In the genomic region with DNA sequence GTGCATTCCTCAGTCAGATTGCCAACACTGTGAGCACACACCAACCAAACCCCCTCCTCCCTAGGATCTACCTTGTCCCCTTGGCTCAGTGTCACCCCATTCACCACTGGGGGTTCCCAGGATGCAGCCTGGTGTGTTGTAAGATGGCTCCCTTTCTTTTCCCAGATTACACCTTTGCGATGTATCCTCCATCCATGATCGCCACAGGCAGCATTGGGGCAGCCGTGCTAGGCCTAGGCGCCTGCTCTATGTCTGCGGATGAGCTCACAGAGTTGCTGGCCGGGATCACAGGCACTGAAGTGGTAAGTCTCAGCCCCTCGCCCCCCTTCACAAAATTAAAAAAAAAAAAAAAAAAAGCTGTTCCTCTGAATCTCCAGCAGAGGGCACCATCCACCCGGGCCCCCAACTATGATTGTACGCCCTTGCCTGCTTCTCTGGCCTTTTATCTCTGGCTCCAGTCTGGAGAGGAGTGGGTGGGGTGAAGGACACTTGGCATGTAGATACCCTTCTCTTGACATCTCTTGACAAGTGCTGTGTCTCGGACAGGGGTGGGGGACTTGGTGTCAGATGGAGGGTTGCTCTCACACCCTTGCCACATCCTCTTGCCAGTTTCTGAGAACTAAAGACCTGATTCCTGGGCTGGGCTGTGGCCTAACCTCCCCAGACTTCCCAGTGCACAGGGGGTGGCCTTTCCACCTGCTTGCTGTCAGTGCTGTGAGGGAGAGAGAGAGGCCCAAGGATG, we compare ENCODE assay signal across 8 mouse cellular contexts. TPM values are rescaled to one million over a fixed set of nuclear protein-coding genes. Genes with fewer than 3 reads are reported as not detected.
DNase-seq lines count a peak whose midpoint lies in the region; ATAC-seq and TF ChIP-seq lines count a peak whose summit lies in the region.

No protein-coding gene starts in this region.

- H3K9ac ChIP-seq in forebrain, embryonic 13.5 days: 0 out of 2 replicates have a peak overlapping the region, but pooled peaks have one; percentile 26
- no peak overlapping the region for H3K9ac ChIP-seq in kidney, postnatal 0 days (ENCODE audit: low read depth, low read length)
- H3K9ac ChIP-seq in stomach, embryonic 16.5 days (ENCODE audit: low read length): peak overlapping the region; percentile 85

- no peak for ATAC-seq in forebrain, embryonic 13.5 days
- peak; percentile 15; the same call in 1 of the 2 replicates for ATAC-seq in kidney, postnatal 0 days (replicated peaks; ENCODE audit: low FRiP score, low read depth)
- peak; percentile 72 for ATAC-seq in megakaryocyte-erythroid progenitor cell, adult 5-6 weeks (replicated peaks; ENCODE audit: low FRiP score, low TSS enrichment, poor library complexity, severe bottlenecking)
- no peak for ATAC-seq in stomach, embryonic 16.5 days (ENCODE audit: insufficient read depth, low FRiP score)

- peaks cover 42% of the 10 kb centered on the region for H3K4me1 ChIP-seq in forebrain, embryonic 13.5 days
- peaks cover 22% of the 10 kb centered on the region; the same call in 1 of the 2 replicates for H3K4me1 ChIP-seq in kidney, postnatal 0 days (replicated peaks; ENCODE audit: insufficient read depth, low read length)
- peaks cover 32% of the 10 kb centered on the region for H3K4me1 ChIP-seq in stomach, embryonic 16.5 days (ENCODE audit: control insufficient read depth, insufficient read depth, low read length)

- H3K9me3 ChIP-seq in forebrain, embryonic 13.5 days (replicated peaks): no peaks in the 10 kb centered on the region
- no peaks in the 10 kb centered on the region for H3K9me3 ChIP-seq in kidney, postnatal 0 days (replicated peaks; ENCODE audit: low read length)
- H3K9me3 ChIP-seq in stomach, embryonic 16.5 days (replicated peaks; ENCODE audit: control insufficient read depth, low read length): no peaks in the 10 kb centered on the region

- H3K36me3 ChIP-seq in forebrain, embryonic 13.5 days (ENCODE audit: poor library complexity, severe bottlenecking): peaks cover 48% of the 10 kb centered on the region
- H3K36me3 ChIP-seq in kidney, postnatal 0 days (ENCODE audit: insufficient read depth, low read length): peaks cover 31% of the 10 kb centered on the region
- peaks cover 22% of the 10 kb centered on the region for H3K36me3 ChIP-seq in stomach, embryonic 16.5 days (ENCODE audit: control insufficient read depth, insufficient read depth, low read length)

- no peak overlapping the region; the same call in 1 of the 2 replicates for H3K4me2 ChIP-seq in forebrain, embryonic 13.5 days
- H3K4me2 ChIP-seq in kidney, postnatal 0 days (ENCODE audit: low read length): no peak overlapping the region
- H3K4me2 ChIP-seq in stomach, embryonic 16.5 days (ENCODE audit: low read depth, low read length): peak overlapping the region; percentile 74

- H3K27ac ChIP-seq in forebrain, embryonic 13.5 days: peak overlapping the region; percentile 21
- H3K27ac ChIP-seq in kidney, postnatal 0 days: peak overlapping the region; percentile 54
- peak overlapping the region; percentile 99 for H3K27ac ChIP-seq in stomach, embryonic 16.5 days (ENCODE audit: low read length)

- H3K27me3 ChIP-seq in forebrain, embryonic 13.5 days: no peaks in the 10 kb centered on the region
- H3K27me3 ChIP-seq in kidney, postnatal 0 days (ENCODE audit: insufficient read depth, low read length): no peaks in the 10 kb centered on the region
- no peaks in the 10 kb centered on the region for H3K27me3 ChIP-seq in stomach, embryonic 16.5 days (ENCODE audit: control insufficient read depth, insufficient read depth, low read length)

- no peak for TF ChIP-seq POLR2A in brain, embryonic 14.5 days (IDR thresholded peaks at IDR 0.05; ENCODE audit: borderline replicate concordance, extremely low read depth, insufficient read depth, insufficient read length, poor library complexity, severe bottlenecking)

- DNase-seq in adrenal gland, adult (ENCODE audit: inconsistent age in 2 of 2, low spot score in 1 of 2): peak; percentile 59 to 87
- no peak for DNase-seq in adrenal gland, postnatal 4 days (ENCODE audit: low spot score in 2 of 2)
- DNase-seq in CD4-positive helper T cell, adult 2 months (ENCODE audit: low read depth, low spot score): peak; percentile 83
- peak; percentile 69 for DNase-seq in brain, embryonic 14.5 days (ENCODE audit: low read depth)
- DNase-seq in kidney, postnatal 0 days (ENCODE audit: low spot score): peak; percentile 79

- 24% methylated on average over 10 of the region's 10 CpGs for WGBS in forebrain, embryonic 13.5 days
- WGBS in kidney, postnatal 0 days: 25% methylated on average over 10 of the region's 10 CpGs
- WGBS in stomach, embryonic 16.5 days: 23% methylated on average over 10 of the region's 10 CpGs

- no peak overlapping the region for H3K4me3 ChIP-seq in forebrain, embryonic 13.5 days
- H3K4me3 ChIP-seq in kidney, postnatal 0 days (replicated peaks; ENCODE audit: low read depth, low read length): no peak overlapping the region
- peak overlapping the region; percentile 81; the same call in 1 of the 2 replicates for H3K4me3 ChIP-seq in stomach, embryonic 16.5 days (replicated peaks; ENCODE audit: low read length)

- TF ChIP-seq CTCF in brain, embryonic 14.5 days (IDR thresholded peaks at IDR 0.05; ENCODE audit: borderline replicate concordance, extremely low read depth, insufficient read depth, insufficient read length): peak; percentile 74
- TF ChIP-seq CTCF in kidney, postnatal 0 days (IDR thresholded peaks at IDR 0.05; ENCODE audit: low read depth): peak; percentile 83

RNA-seq across cellular contexts. Expression of a gene that starts 13.3 kb away (rescaled TPM):
- total RNA-seq in adrenal gland, postnatal 4 days (2021): 10 to 100 TPM; 12.5 to 14.3 TPM
- 27.1 and 31.1 TPM in 2 replicates for polyA plus RNA-seq in brain, embryonic 14.5 days (2012; rRNA removed)
- 29.7 and 33.2 TPM in 2 replicates for polyA plus RNA-seq in forebrain, embryonic 13.5 days (2015; fragmentation: Nextera tagmentation; extraction: Ambion mirVana)
- polyA plus RNA-seq in kidney, postnatal 0 days (2015; fragmentation: Nextera tagmentation; extraction: Ambion mirVana): 14.7 and 15.7 TPM in 2 replicates
- total RNA-seq in megakaryocyte-erythroid progenitor cell, adult 5-6 weeks (2014; fragmentation: Nextera tagmentation): 34.0 and 34.7 TPM in 2 replicates
- total RNA-seq in megakaryocyte-erythroid progenitor cell, adult 5-6 weeks (2017): 21.9 and 24.9 TPM in 2 replicates
- polyA plus RNA-seq in stomach, embryonic 16.5 days (2015; fragmentation: Nextera tagmentation; extraction: Ambion mirVana): 21.0 and 22.1 TPM in 2 replicates

RNA-seq across cellular contexts. Expression of a gene that starts 13.4 kb away (rescaled TPM):
- 10 to 100 TPM; 40.4 to 40.8 TPM for total RNA-seq in adrenal gland, postnatal 4 days (2021)
- 43.1 and 59.0 TPM in 2 replicates for polyA plus RNA-seq in brain, embryonic 14.5 days (2012; rRNA removed)
- 42.6 and 45.2 TPM in 2 replicates for polyA plus RNA-seq in forebrain, embryonic 13.5 days (2015; fragmentation: Nextera tagmentation; extraction: Ambion mirVana)
- polyA plus RNA-seq in kidney, postnatal 0 days (2015; fragmentation: Nextera tagmentation; extraction: Ambion mirVana): 37.6 and 37.9 TPM in 2 replicates
- total RNA-seq in megakaryocyte-erythroid progenitor cell, adult 5-6 weeks (2014; fragmentation: Nextera tagmentation): 31.7 and 66.0 TPM in 2 replicates
- 28.2 and 40.4 TPM in 2 replicates for total RNA-seq in megakaryocyte-erythroid progenitor cell, adult 5-6 weeks (2017)
- polyA plus RNA-seq in stomach, embryonic 16.5 days (2015; fragmentation: Nextera tagmentation; extraction: Ambion mirVana): 40.7 and 47.5 TPM in 2 replicates

RNA-seq across cellular contexts. Expression of a gene that starts 13.4 kb away (rescaled TPM):
- total RNA-seq in adrenal gland, postnatal 4 days (2021): 1 to 10 TPM; 4.1 to 4.8 TPM
- polyA plus RNA-seq in brain, embryonic 14.5 days (2012; rRNA removed): 1.7 and 2.6 TPM in 2 replicates
- 1.7 and 3.0 TPM in 2 replicates for polyA plus RNA-seq in forebrain, embryonic 13.5 days (2015; fragmentation: Nextera tagmentation; extraction: Ambion mirVana)
- polyA plus RNA-seq in kidney, postnatal 0 days (2015; fragmentation: Nextera tagmentation; extraction: Ambion mirVana): 1.5 and 1.8 TPM in 2 replicates
- total RNA-seq in megakaryocyte-erythroid progenitor cell, adult 5-6 weeks (2014; fragmentation: Nextera tagmentation): 7.8 and 8.0 TPM in 2 replicates
- total RNA-seq in megakaryocyte-erythroid progenitor cell, adult 5-6 weeks (2017): 2.2 and 6.2 TPM in 2 replicates
- 0.89 and 1.9 TPM in 2 replicates for polyA plus RNA-seq in stomach, embryonic 16.5 days (2015; fragmentation: Nextera tagmentation; extraction: Ambion mirVana)

RNA-seq across cellular contexts. Expression of a gene that starts 32.5 kb away (rescaled TPM):
- 10 to 100 TPM; 12.7 to 13.3 TPM for total RNA-seq in adrenal gland, postnatal 4 days (2021)
- 32.8 and 36.9 TPM in 2 replicates for polyA plus RNA-seq in brain, embryonic 14.5 days (2012; rRNA removed)
- 10.2 and 11.2 TPM in 2 replicates for polyA plus RNA-seq in forebrain, embryonic 13.5 days (2015; fragmentation: Nextera tagmentation; extraction: Ambion mirVana)
- polyA plus RNA-seq in kidney, postnatal 0 days (2015; fragmentation: Nextera tagmentation; extraction: Ambion mirVana): 2.9 and 4.1 TPM in 2 replicates
- total RNA-seq in megakaryocyte-erythroid progenitor cell, adult 5-6 weeks (2014; fragmentation: Nextera tagmentation): 13.9 and 21.0 TPM in 2 replicates
- total RNA-seq in megakaryocyte-erythroid progenitor cell, adult 5-6 weeks (2017): 7.8 and 13.2 TPM in 2 replicates
- polyA plus RNA-seq in stomach, embryonic 16.5 days (2015; fragmentation: Nextera tagmentation; extraction: Ambion mirVana): 3.3 and 3.5 TPM in 2 replicates

Comparison
In these comparisons a context has a peak if more than half of its experiments do, and no peak if none do; other contexts are left out.
1. DNase-seq: peak in adrenal gland, adult (2 of 2), CD4-positive helper T cell, adult 2 months (single experiment), brain, embryonic 14.5 days (single experiment) and kidney, postnatal 0 days (single experiment); none in adrenal gland, postnatal 4 days (0 of 2).
2. ATAC-seq: peak in kidney, postnatal 0 days (single experiment) and megakaryocyte-erythroid progenitor cell, adult 5-6 weeks (single experiment); none in forebrain, embryonic 13.5 days (single experiment) and stomach, embryonic 16.5 days (single experiment).
3. H3K27ac ChIP-seq: peak in every context shown above with its lines; median percentile 99 in stomach, embryonic 16.5 days; 54 in kidney, postnatal 0 days; 21 in forebrain, embryonic 13.5 days.